Mouse (Mus musculus) midbrain, embryonic 10.5 days (tissue): ENCODE results near the gene Olfr1158. TPM values are rescaled to one million over a fixed set of nuclear protein-coding genes. Genes with fewer than 3 reads are reported as not detected.
"Not testable (repeated sequence)": the region's sequence is repeated elsewhere in the genome, so short reads cannot be mapped to it uniquely, and the experiment has no call there.

Experiments used
- DNase-seq: peaks from one replicate; pipeline ENCODE4 v3.0.0-alpha.2; 2017; ENCODE audit warnings: low spot score
- H3K27ac ChIP-seq: fragments of 300-500 bp; sonication (generic); replicated peaks from 2 replicates; pipeline ENCODE4 v1.5.1; 2016; ENCODE audit warnings: mild to moderate bottlenecking
- H3K27me3 ChIP-seq: fragments of 300-500 bp; sonication (generic); 2 replicates; pipeline ENCODE4 v1.6.1; 2016; ENCODE audit warnings: low read depth, mild to moderate bottlenecking; ENCODE audit not compliant: poor library complexity, severe bottlenecking
- H3K36me3 ChIP-seq: fragments of 300-500 bp; sonication (generic); 2 replicates; pipeline ENCODE4 v1.6.1; 2016; ENCODE audit warnings: mild to moderate bottlenecking, moderate library complexity
- H3K4me1 ChIP-seq: fragments of 300-500 bp; sonication (generic); 2 replicates; pipeline ENCODE4 v1.6.1; 2016
- H3K4me3 ChIP-seq: fragments of 300-500 bp; sonication (generic); 2 replicates; pipeline ENCODE4 v1.5.1; 2016; ENCODE audit warnings: mild to moderate bottlenecking, moderate library complexity
- H3K9me3 ChIP-seq: fragments of 300-500 bp; sonication (generic); replicated peaks from 2 replicates; pipeline ENCODE4 v1.6.1; 2016; ENCODE audit warnings: mild to moderate bottlenecking
- WGBS: fragments of 180-500 bp; shearing (Covaris S2); methylation state at CpG from one replicate; pipeline ENCODE4 v1.1.7; 2016; 5-methylcytosine and 5-hydroxymethylcytosine counted together
- polyA plus RNA-seq: library from polyadenylated mRNA; unstranded; fragments of >200 nt; fragmentation: Nextera tagmentation; extraction: Ambion mirVana; gene quantifications from 2 replicates; pipeline ENCODE4 v1.2.1, GENCODE M21; 2016

Olfr1158 gene
- not detected in 2 replicates for polyA plus RNA-seq

- Histone ChIP-seq H3K4me1 (no peaks in the 10 kb centered on the region), H3K9me3 (no peaks in the 10 kb centered on the region), H3K27ac (no peak within 1 kb of the TSS), H3K36me3 (no peaks in the 10 kb centered on the region), H3K27me3 (no peaks in the 10 kb centered on the region), H3K4me3 (no peak within 1 kb of the TSS)
- DNase-seq: no peak
Measured at GRCm38 (mm10) chr2:87989813-87990212, at the start of gene Olfr1158. Gene Olfr1158, plus strand, starts transcription at chr2:87990113.

DNA sequence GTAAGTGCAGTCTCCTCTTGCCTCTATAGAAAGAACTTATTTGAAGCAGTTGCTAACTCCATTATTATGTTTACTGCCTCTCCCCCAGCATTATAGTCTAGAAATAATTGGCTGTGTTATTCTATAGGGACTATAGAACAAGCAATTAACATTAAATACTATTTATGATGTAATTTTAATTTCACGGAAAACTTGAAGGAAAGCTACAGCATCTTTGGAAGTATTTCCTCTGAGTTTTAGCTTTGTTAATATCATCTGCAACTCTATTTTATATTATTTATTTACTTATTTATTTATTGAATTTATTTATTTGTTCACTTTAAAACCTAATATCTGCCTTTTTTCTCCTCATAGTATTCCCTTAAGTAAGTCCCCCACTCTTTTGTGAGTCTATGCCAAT, 44.9 kb upstream of the Olfr1158 start, which contains the start of gene Olfr1155:
TSS of gene Olfr1155 (minus strand) at position 101 of the 400 bp plus-strand sequence.
- Histone ChIP-seq H3K4me1 (no peaks in the 10 kb centered on the region), H3K27me3 (no peaks in the 10 kb centered on the region), H3K36me3 (no peaks in the 10 kb centered on the region), H3K4me3 (no peak within 1 kb of the TSS), H3K27ac (no peak within 1 kb of the TSS), H3K9me3 (no peaks in the 10 kb centered on the region)
- 94% methylated on average over 1 of the region's 1 CpGs for WGBS
- DNase-seq: no peak

DNA sequence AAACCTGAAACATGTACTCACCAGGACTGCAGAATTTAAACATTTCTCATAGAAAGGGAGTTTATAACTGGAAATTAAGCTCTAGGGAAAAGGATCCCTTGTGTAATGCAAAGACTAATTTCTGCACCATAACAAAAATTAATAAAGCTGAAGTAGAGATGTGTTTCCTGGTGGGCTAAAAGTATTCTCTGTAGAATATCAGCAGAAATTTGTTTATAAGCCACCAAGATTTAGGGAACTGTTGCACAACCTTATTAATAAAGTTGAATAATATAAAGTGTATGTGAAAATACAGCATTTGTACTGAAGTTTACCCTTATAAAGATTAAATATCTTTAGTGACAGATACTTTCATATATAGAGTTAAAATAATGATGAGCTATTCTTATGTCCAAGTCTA, 36.9 kb upstream of the Olfr1158 start, which contains the start of gene Olfr1156:
TSS of gene Olfr1156 (minus strand) at position 101 of the 400 bp plus-strand sequence.
- DNase-seq: no peak
- no peak within 1 kb of the TSS for H3K4me3 ChIP-seq
- H3K4me1 ChIP-seq: no peaks in the 10 kb centered on the region

DNA sequence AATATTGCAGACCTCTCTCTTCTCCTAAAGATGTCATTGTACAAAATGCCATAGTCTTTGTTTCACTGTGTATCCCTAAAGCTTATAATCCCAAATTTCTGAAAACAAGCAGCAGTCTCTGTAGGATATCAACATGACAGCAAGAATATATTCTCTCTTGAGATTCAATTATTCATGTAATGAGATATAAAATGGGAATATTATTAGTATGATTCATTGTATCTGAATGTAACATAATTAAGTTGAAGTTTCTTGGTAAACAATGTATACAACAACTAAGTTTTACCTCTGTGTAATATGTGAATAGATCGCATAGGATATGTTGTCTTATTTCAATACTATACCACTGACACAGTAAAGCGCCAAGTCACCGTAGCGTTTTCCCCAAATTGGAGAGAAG, 21.7 kb upstream of the Olfr1158 start, which contains the start of gene Olfr1157:
TSS of gene Olfr1157 (minus strand) at position 101 of the 400 bp plus-strand sequence.
- no peak for DNase-seq
- WGBS: 97% methylated on average over 4 of the region's 4 CpGs
- no peaks in the 10 kb centered on the region for H3K36me3 ChIP-seq
- H3K27ac ChIP-seq: no peak within 1 kb of the TSS
- H3K9me3 ChIP-seq: no peaks in the 10 kb centered on the region
- no peak within 1 kb of the TSS for H3K4me3 ChIP-seq
- H3K4me1 ChIP-seq: no peaks in the 10 kb centered on the region
- no peaks in the 10 kb centered on the region for H3K27me3 ChIP-seq

More for the DNA sequence above, 36.9 kb upstream of the Olfr1158 start, which contains the start of gene Olfr1156:
- H3K9me3 ChIP-seq: no peaks in the 10 kb centered on the region
- H3K36me3 ChIP-seq: no peaks in the 10 kb centered on the region
- H3K27me3 ChIP-seq: no peaks in the 10 kb centered on the region
- no peak within 1 kb of the TSS for H3K27ac ChIP-seq

DNA sequence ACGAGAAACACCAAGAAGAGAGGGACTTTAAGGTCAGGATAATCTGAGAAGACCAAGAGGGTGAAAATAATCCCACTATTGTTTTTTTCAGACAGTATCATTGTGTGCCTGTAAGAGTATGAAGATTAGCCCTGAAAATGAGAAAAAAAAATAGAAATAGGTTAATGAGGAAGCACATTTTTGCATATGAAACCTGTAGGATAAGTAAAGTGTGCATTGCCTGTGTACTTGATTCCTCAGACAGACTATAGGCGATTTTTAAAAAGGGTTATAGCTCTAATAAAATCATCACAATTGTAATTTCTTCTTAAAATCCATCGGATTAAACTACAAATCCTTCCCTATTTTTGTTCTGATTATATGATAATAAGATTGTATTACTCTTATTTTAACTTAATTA, 15.3 kb upstream of the Olfr1158 start, which contains the start of gene Olfr74:
TSS of gene Olfr74 (minus strand) at position 101 of the 400 bp plus-strand sequence.
- 80% methylated on average over 3 of the region's 3 CpGs for WGBS
- H3K4me1 ChIP-seq: no peaks in the 10 kb centered on the region
- H3K27me3 ChIP-seq: no peaks in the 10 kb centered on the region
- no peak within 1 kb of the TSS for H3K4me3 ChIP-seq
- no peaks in the 10 kb centered on the region for H3K9me3 ChIP-seq
- no peak within 1 kb of the TSS for H3K27ac ChIP-seq
- H3K36me3 ChIP-seq: no peaks in the 10 kb centered on the region
- no peak for DNase-seq

DNA sequence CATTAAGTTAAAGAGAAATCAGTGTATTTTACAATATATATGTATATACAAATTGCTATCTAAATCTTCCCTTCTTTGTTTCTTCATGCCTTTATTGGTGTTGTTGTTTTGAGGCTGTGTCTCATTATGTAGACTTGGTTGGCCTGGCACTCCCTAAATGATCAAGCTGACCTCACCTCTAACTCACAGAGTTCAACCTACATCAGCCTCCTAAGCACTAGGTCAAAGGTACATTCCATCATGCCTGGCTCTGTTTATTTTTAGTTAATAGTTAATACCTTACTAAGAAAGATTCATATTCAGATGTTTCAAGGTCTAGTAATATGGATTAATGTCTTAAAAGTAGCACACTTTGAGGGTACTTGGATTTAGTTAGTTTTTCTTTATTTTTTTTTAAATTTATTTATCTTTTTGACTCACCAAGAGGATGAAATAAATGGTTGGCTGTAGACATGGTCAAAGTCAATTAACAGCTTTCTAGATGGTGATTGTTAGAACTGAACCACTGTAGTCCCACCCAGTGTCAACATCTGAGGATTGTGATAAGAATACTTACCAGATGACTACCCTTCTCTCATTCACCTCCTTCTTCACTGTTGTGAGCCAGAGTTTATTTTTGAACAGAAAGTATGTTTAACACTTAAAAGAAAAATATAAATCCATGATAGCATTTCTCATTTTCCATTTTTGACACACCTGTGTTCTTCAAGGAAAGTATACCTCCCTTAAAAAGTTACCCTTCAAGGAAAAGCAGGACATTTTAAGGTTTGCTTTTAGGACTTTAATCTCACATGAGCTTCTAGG, 17.8 kb downstream of the Olfr1158 start, which contains the start of gene Olfr1160:
TSS of gene Olfr1160 (minus strand) at position 754 of the 804 bp plus-strand sequence.
- Histone ChIP-seq H3K27ac (no peak within 1 kb of the TSS), H3K4me3 (no peak within 1 kb of the TSS), H3K27me3 (no peaks in the 10 kb centered on the region), H3K4me1 (no peaks in the 10 kb centered on the region), H3K36me3 (no peaks in the 10 kb centered on the region), H3K9me3 (no peaks in the 10 kb centered on the region)
- no peak for DNase-seq

GRCm38 (mm10) chr2:88022474-88022873, 32.6 kb downstream of the Olfr1158 start, which contains the start of gene Olfr1161:
Gene Olfr1161, plus strand, starts transcription at chr2:88022774.
- not testable (repeated sequence) for H3K9me3 ChIP-seq, H3K4me3 ChIP-seq, H3K27me3 ChIP-seq, DNase-seq, H3K36me3 ChIP-seq, H3K4me1 ChIP-seq, H3K27ac ChIP-seq
- WGBS: 81% methylated on average over 1 of the region's 1 CpGs

DNA sequence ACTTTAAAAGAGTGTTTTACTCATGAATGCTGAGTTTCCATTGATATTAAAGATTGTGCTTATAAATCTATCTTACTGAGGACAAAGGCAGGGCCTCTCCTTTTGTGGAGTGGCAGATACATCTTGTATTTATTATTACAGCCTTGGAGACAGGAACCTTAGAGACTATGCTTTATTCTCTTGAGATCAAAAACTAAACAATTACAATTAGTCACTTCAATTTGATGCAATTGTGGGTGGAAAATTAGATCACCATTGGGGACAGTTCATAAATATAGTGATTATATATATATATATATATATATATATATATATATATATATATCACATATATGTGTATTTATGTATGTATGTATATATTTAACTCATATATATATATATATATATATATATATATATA, 47.7 kb downstream of the Olfr1158 start, which contains the start of gene Olfr73:
TSS of gene Olfr73 (minus strand) at position 101 of the 400 bp plus-strand sequence.
- no peak within 1 kb of the TSS for H3K4me3 ChIP-seq
- H3K36me3 ChIP-seq: no peaks in the 10 kb centered on the region
- no peaks in the 10 kb centered on the region for H3K27me3 ChIP-seq
- H3K4me1 ChIP-seq: no peaks in the 10 kb centered on the region
- H3K27ac ChIP-seq: no peak within 1 kb of the TSS
- DNase-seq: no peak
- no peaks in the 10 kb centered on the region for H3K9me3 ChIP-seq

Other genes with a start within 250 kb of the Olfr1158 start
- gene Olfr1140, start 246.4 kb upstream of the Olfr1158 start, polyA plus RNA-seq: not detected in 2 replicates
- not detected in 2 replicates for gene Olfr1141, start 236.1 kb upstream of the Olfr1158 start, polyA plus RNA-seq
- gene Olfr152, start 210.6 kb upstream of the Olfr1158 start, polyA plus RNA-seq: not detected in 2 replicates
- not detected in 2 replicates for gene Olfr1143, start 189.5 kb upstream of the Olfr1158 start, polyA plus RNA-seq
- not detected in 2 replicates for gene Olfr1145, start 180.3 kb upstream of the Olfr1158 start, polyA plus RNA-seq
- gene Olfr1148, start 159.6 kb upstream of the Olfr1158 start, polyA plus RNA-seq: not detected in 2 replicates
- not detected in 2 replicates for gene Olfr1150-ps1, start 146.1 kb upstream of the Olfr1158 start, polyA plus RNA-seq
- not detected in 2 replicates for gene Olfr1151, start 134.3 kb upstream of the Olfr1158 start, polyA plus RNA-seq
- gene Olfr1152, start 123.6 kb upstream of the Olfr1158 start, polyA plus RNA-seq: 0.01 and 0.02 TPM in 2 replicates
- not detected in 2 replicates for gene Olfr1153, start 95.2 kb upstream of the Olfr1158 start, polyA plus RNA-seq
- gene Olfr1154, start 84.9 kb upstream of the Olfr1158 start, polyA plus RNA-seq: not detected in 2 replicates
- not detected in 2 replicates for gene Olfr1155, start 45.0 kb upstream of the Olfr1158 start, polyA plus RNA-seq
- gene Olfr1156, start 37.0 kb upstream of the Olfr1158 start, polyA plus RNA-seq: not detected in 2 replicates
- not detected in 2 replicates for gene Olfr1157, start 21.8 kb upstream of the Olfr1158 start, polyA plus RNA-seq
- not detected in 2 replicates for gene Olfr74, start 15.4 kb upstream of the Olfr1158 start, polyA plus RNA-seq
- gene Olfr1160, start 18.2 kb downstream of the Olfr1158 start, polyA plus RNA-seq: not detected in 2 replicates
- not detected in 2 replicates for gene Olfr1161, start 32.7 kb downstream of the Olfr1158 start, polyA plus RNA-seq
- not detected in 2 replicates for gene Olfr73, start 47.6 kb downstream of the Olfr1158 start, polyA plus RNA-seq
- gene Olfr1162, start 61.0 kb downstream of the Olfr1158 start, polyA plus RNA-seq: not detected in 2 replicates
- not detected in 2 replicates for gene Olfr1163, start 81.7 kb downstream of the Olfr1158 start, polyA plus RNA-seq
- not detected in 2 replicates for gene Olfr1164, start 103.9 kb downstream of the Olfr1158 start, polyA plus RNA-seq
- not detected in 2 replicates for gene Olfr1166, start 138.2 kb downstream of the Olfr1158 start, polyA plus RNA-seq
- not detected in 2 replicates for gene Olfr1167, start 165.1 kb downstream of the Olfr1158 start, polyA plus RNA-seq
- gene Olfr1168, start 191.8 kb downstream of the Olfr1158 start, polyA plus RNA-seq: not detected in 2 replicates
- gene Olfr1170, start 238.2 kb downstream of the Olfr1158 start, polyA plus RNA-seq: not detected in 2 replicates